ENCODE assay signal across 8 mouse cellular contexts in the genomic region with DNA sequence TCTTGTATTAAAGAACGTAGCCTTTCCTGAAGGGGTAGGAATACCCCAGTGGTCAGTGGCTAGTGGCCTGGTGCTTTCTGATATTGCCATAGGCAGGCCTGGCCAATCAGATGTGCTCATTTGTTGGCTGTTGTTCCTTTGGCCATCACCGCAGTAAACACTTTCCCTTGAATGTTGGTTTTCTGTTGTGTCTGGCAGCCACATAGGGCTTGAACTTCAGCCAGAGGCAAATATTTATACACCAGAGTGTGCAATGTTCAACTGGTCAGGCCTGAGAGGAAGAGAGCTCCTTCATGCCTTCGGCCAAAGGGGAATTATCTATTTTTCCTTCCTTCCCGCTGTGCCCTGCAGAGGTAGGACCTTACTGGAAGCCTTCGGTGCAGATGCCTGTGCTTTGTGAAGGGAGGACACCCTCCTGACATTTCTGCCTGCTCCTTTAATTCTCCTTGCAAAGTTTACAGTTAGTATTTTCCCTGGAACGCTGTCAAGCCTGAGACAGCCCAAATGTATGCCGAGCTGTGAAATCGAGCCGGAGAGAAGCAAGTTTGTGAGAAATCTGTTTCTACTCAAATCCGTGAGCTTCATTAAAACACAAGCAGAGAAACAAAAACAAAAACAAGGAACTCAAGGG.
DNase-seq lines count a peak whose midpoint lies in the region; ATAC-seq and TF ChIP-seq lines count a peak whose summit lies in the region.

No protein-coding gene starts in this region.

- no peak for ATAC-seq in midbrain, embryonic 13.5 days
- no peak for ATAC-seq in midbrain, embryonic 11.5 days (ENCODE audit: low FRiP score)
- peak; percentile 31 for ATAC-seq in embryonic facial prominence, embryonic 14.5 days (ENCODE audit: low read depth)
- peak; percentile 31 for ATAC-seq in heart, postnatal 0 days (ENCODE audit: insufficient read depth, low read depth)

- H3K27me3 ChIP-seq in midbrain, embryonic 13.5 days: no peaks in the 10 kb centered on the region
- H3K27me3 ChIP-seq in midbrain, embryonic 11.5 days (ENCODE audit: control insufficient read depth, insufficient read depth, low read length): no peaks in the 10 kb centered on the region
- no peaks in the 10 kb centered on the region for H3K27me3 ChIP-seq in embryonic facial prominence, embryonic 14.5 days (replicated peaks; ENCODE audit: control insufficient read depth, insufficient read depth, low read length)
- no peaks in the 10 kb centered on the region for H3K27me3 ChIP-seq in heart, postnatal 0 days (ENCODE audit: control insufficient read depth, insufficient read depth, low read length)

- peak overlapping the region; percentile 73 for H3K27ac ChIP-seq in midbrain, embryonic 13.5 days
- no peak overlapping the region for H3K27ac ChIP-seq in midbrain, embryonic 11.5 days (ENCODE audit: low read depth, low read length)
- peak overlapping the region; percentile 91 for H3K27ac ChIP-seq in embryonic facial prominence, embryonic 14.5 days (replicated peaks; ENCODE audit: low read depth, low read length)
- H3K27ac ChIP-seq in heart, postnatal 0 days (ENCODE audit: low read depth): peak overlapping the region; percentile 95

- H3K9ac ChIP-seq in midbrain, embryonic 13.5 days (replicated peaks): no peak overlapping the region
- no peak overlapping the region for H3K9ac ChIP-seq in midbrain, embryonic 11.5 days (ENCODE audit: low read length)
- H3K9ac ChIP-seq in embryonic facial prominence, embryonic 14.5 days (ENCODE audit: low read depth, low read length): peak overlapping the region; percentile 53
- H3K9ac ChIP-seq in heart, postnatal 0 days (replicated peaks; ENCODE audit: low read depth, low read length): 0 out of 2 replicates have a peak overlapping the region, but pooled peaks have one; percentile 17

- peak overlapping the region; percentile 28 for H3K4me2 ChIP-seq in midbrain, embryonic 13.5 days (replicated peaks)
- no peak overlapping the region for H3K4me2 ChIP-seq in midbrain, embryonic 11.5 days
- peak overlapping the region; percentile 59 for H3K4me2 ChIP-seq in embryonic facial prominence, embryonic 14.5 days (ENCODE audit: low read depth, low read length)
- peak overlapping the region; percentile 56 for H3K4me2 ChIP-seq in heart, postnatal 0 days (ENCODE audit: low read depth, low read length)

- TF ChIP-seq CTCF in heart, postnatal 0 days (IDR thresholded peaks at IDR 0.05; ENCODE audit: low read depth): no peak

- H3K4me3 ChIP-seq in midbrain, embryonic 13.5 days (replicated peaks): no peak overlapping the region
- H3K4me3 ChIP-seq in midbrain, embryonic 11.5 days (ENCODE audit: low read depth, low read length): no peak overlapping the region
- H3K4me3 ChIP-seq in embryonic facial prominence, embryonic 14.5 days (ENCODE audit: low read depth, low read length): peak overlapping the region; percentile 34
- peak overlapping the region; percentile 38 for H3K4me3 ChIP-seq in heart, postnatal 0 days (ENCODE audit: low read depth, low read length)

- no peaks in the 10 kb centered on the region for H3K9me3 ChIP-seq in midbrain, embryonic 13.5 days
- H3K9me3 ChIP-seq in midbrain, embryonic 11.5 days (ENCODE audit: control insufficient read depth, low read length): no peaks in the 10 kb centered on the region
- no peaks in the 10 kb centered on the region for H3K9me3 ChIP-seq in embryonic facial prominence, embryonic 14.5 days (ENCODE audit: control insufficient read depth, low read length)
- H3K9me3 ChIP-seq in heart, postnatal 0 days (replicated peaks; ENCODE audit: control insufficient read depth, low read length): no peaks in the 10 kb centered on the region

- DNase-seq in midbrain, embryonic 11.5 days (ENCODE audit: low spot score, missing footprints): no peak
- DNase-seq in embryonic facial prominence, embryonic 14.5 days (ENCODE audit: low spot score): no peak
- DNase-seq in heart, postnatal 0 days (ENCODE audit: low spot score): peak; percentile 63
- peak; percentile 63 to 72 for DNase-seq in kidney, postnatal 25 days
- DNase-seq in lung, postnatal 14 days: peak; percentile 69
- DNase-seq in retina, postnatal 1 day: no peak
- no peak for DNase-seq in frontal cortex, postnatal 25 days (ENCODE audit: low spot score in 2 of 2)

- no peak; the same call in 1 of the 2 replicates for TF ChIP-seq EP300 in heart, postnatal 0 days (IDR thresholded peaks at IDR 0.05; ENCODE audit: low read depth)

- WGBS in midbrain, embryonic 13.5 days: 82% methylated on average over 10 of the region's 10 CpGs
- 84% methylated on average over 10 of the region's 10 CpGs for WGBS in midbrain, embryonic 11.5 days
- 41% methylated on average over 10 of the region's 10 CpGs for WGBS in embryonic facial prominence, embryonic 14.5 days
- 33% methylated on average over 10 of the region's 10 CpGs for WGBS in heart, postnatal 0 days

- no peaks in the 10 kb centered on the region for H3K36me3 ChIP-seq in midbrain, embryonic 13.5 days
- H3K36me3 ChIP-seq in midbrain, embryonic 11.5 days (ENCODE audit: control insufficient read depth, insufficient read depth, low read length): no peaks in the 10 kb centered on the region
- H3K36me3 ChIP-seq in embryonic facial prominence, embryonic 14.5 days (ENCODE audit: control insufficient read depth, insufficient read depth, low read length): no peaks in the 10 kb centered on the region
- H3K36me3 ChIP-seq in heart, postnatal 0 days (replicated peaks; ENCODE audit: control insufficient read depth, insufficient read depth, low read length): no peaks in the 10 kb centered on the region

- peaks cover 60% of the 10 kb centered on the region for H3K4me1 ChIP-seq in midbrain, embryonic 13.5 days (replicated peaks)
- peaks cover 3% of the 10 kb centered on the region; the same call in 1 of the 2 replicates for H3K4me1 ChIP-seq in midbrain, embryonic 11.5 days (ENCODE audit: control insufficient read depth, insufficient read depth, low read length)
- H3K4me1 ChIP-seq in embryonic facial prominence, embryonic 14.5 days (ENCODE audit: control insufficient read depth, insufficient read depth, low read length): peaks cover 24% of the 10 kb centered on the region
- H3K4me1 ChIP-seq in heart, postnatal 0 days (ENCODE audit: control insufficient read depth, insufficient read depth): peaks cover 51% of the 10 kb centered on the region

Comparison
In these comparisons a context has a peak if more than half of its experiments do, and no peak if none do; other contexts are left out.
1. ATAC-seq: peak in embryonic facial prominence, embryonic 14.5 days (single experiment) and heart, postnatal 0 days (single experiment); none in midbrain, embryonic 13.5 days (single experiment) and midbrain, embryonic 11.5 days (single experiment).
2. H3K4me3 ChIP-seq: peak in embryonic facial prominence, embryonic 14.5 days (single experiment) and heart, postnatal 0 days (single experiment); none in midbrain, embryonic 13.5 days (single experiment) and midbrain, embryonic 11.5 days (single experiment).
3. H3K9ac ChIP-seq: peak in embryonic facial prominence, embryonic 14.5 days (single experiment) and heart, postnatal 0 days (single experiment); none in midbrain, embryonic 13.5 days (single experiment) and midbrain, embryonic 11.5 days (single experiment).
4. DNase-seq: peak in heart, postnatal 0 days (single experiment), kidney, postnatal 25 days (2 of 2) and lung, postnatal 14 days (single experiment); none in midbrain, embryonic 11.5 days (single experiment), embryonic facial prominence, embryonic 14.5 days (single experiment), retina, postnatal 1 day (single experiment) and frontal cortex, postnatal 25 days (0 of 2).